Mouse (Mus musculus) midbrain, embryonic 10.5 days (tissue): ENCODE measurements around the gene Olfr544. TPM values are rescaled to one million over a fixed set of nuclear protein-coding genes. Genes with fewer than 3 reads are reported as not detected.
A peak's percentile ranks its signal among the peaks of the same experiment; 100 is the strongest.

Experiments
- DNase-seq: peaks from one replicate; pipeline ENCODE4 v3.0.0-alpha.2; 2017; ENCODE audit warnings: low spot score
- H3K27ac ChIP-seq: fragments of 300-500 bp; sonication (generic); replicated peaks from 2 replicates; pipeline ENCODE4 v1.5.1; 2016; ENCODE audit warnings: mild to moderate bottlenecking
- H3K27me3 ChIP-seq: fragments of 300-500 bp; sonication (generic); 2 replicates; pipeline ENCODE4 v1.6.1; 2016; ENCODE audit warnings: low read depth, mild to moderate bottlenecking; ENCODE audit not compliant: poor library complexity, severe bottlenecking
- H3K36me3 ChIP-seq: fragments of 300-500 bp; sonication (generic); 2 replicates; pipeline ENCODE4 v1.6.1; 2016; ENCODE audit warnings: mild to moderate bottlenecking, moderate library complexity
- H3K4me1 ChIP-seq: fragments of 300-500 bp; sonication (generic); 2 replicates; pipeline ENCODE4 v1.6.1; 2016
- H3K4me3 ChIP-seq: fragments of 300-500 bp; sonication (generic); 2 replicates; pipeline ENCODE4 v1.5.1; 2016; ENCODE audit warnings: mild to moderate bottlenecking, moderate library complexity
- H3K9me3 ChIP-seq: fragments of 300-500 bp; sonication (generic); replicated peaks from 2 replicates; pipeline ENCODE4 v1.6.1; 2016; ENCODE audit warnings: mild to moderate bottlenecking
- WGBS: fragments of 180-500 bp; shearing (Covaris S2); methylation state at CpG from one replicate; pipeline ENCODE4 v1.1.7; 2016; 5-methylcytosine and 5-hydroxymethylcytosine counted together
- polyA plus RNA-seq: library from polyadenylated mRNA; unstranded; fragments of >200 nt; fragmentation: Nextera tagmentation; extraction: Ambion mirVana; gene quantifications from 2 replicates; pipeline ENCODE4 v1.2.1, GENCODE M21; 2016

The Olfr544 gene
- polyA plus RNA-seq, 1 experiment from 2014 or later, result 0.11 TPM

- H3K36me3 ChIP-seq, result peaks cover 87% of the 10 kb centered on the region
- H3K4me3 ChIP-seq, result no peak overlapping the region
- no peaks in the 10 kb centered on the region for H3K9me3 ChIP-seq
- DNase-seq, result no peak
- no peaks in the 10 kb centered on the region for H3K4me1 ChIP-seq
- 90% methylated on average over 8 of the region's 8 CpGs for WGBS
- no peaks in the 10 kb centered on the region for H3K27me3 ChIP-seq
- no peak overlapping the region for H3K27ac ChIP-seq
These were observed 20.5 kb downstream of the Olfr544 start for GRCm38 (mm10) chr7:102467566-102467965.

- WGBS, result 85% methylated on average over 5 of the region's 5 CpGs
- H3K36me3 ChIP-seq, result peaks cover 100% of the 10 kb centered on the region
- no peak for DNase-seq
These were observed 29.3 kb downstream of the Olfr544 start for GRCm38 (mm10) chr7:102458618-102459380.

GRCm38 (mm10) chr7:102446438-102446837 lies 41.7 kb downstream of the Olfr544 start:
- Histone ChIP-seq H3K36me3 (peaks cover 79% of the 10 kb centered on the region), H3K4me1 (peaks cover 21% of the 10 kb centered on the region), H3K27me3 (no peaks in the 10 kb centered on the region), H3K9me3 (no peaks in the 10 kb centered on the region), H3K4me3 (no peak overlapping the region), H3K27ac (no peak overlapping the region)
- DNase-seq, result no peak
- 94% methylated on average over 9 of the region's 9 CpGs for WGBS

More at GRCm38 (mm10) chr7:102458618-102459380, 29.3 kb downstream of the Olfr544 start:
- Histone ChIP-seq H3K27ac (no peak overlapping the region), H3K27me3 (no peaks in the 10 kb centered on the region), H3K9me3 (no peaks in the 10 kb centered on the region), H3K4me3 (no peak overlapping the region), H3K4me1 (no peaks in the 10 kb centered on the region)

GRCm38 (mm10) chr7:102444301-102444700 lies 43.8 kb downstream of the Olfr544 start:
- WGBS, result 93% methylated on average over 2 of the region's 2 CpGs
- Histone ChIP-seq H3K9me3 (no peaks in the 10 kb centered on the region), H3K4me3 (peak overlapping the region; percentile 27; the same call in 1 of the 2 replicates), H3K27ac (no peak overlapping the region), H3K27me3 (peaks cover 8% of the 10 kb centered on the region; the same call in 1 of the 2 replicates), H3K36me3 (peaks cover 58% of the 10 kb centered on the region), H3K4me1 (peaks cover 21% of the 10 kb centered on the region)
- DNase-seq, result no peak

- DNase-seq, result no peak
- H3K36me3 ChIP-seq, result peaks cover 39% of the 10 kb centered on the region
- peaks cover 21% of the 10 kb centered on the region for H3K4me1 ChIP-seq
- H3K9me3 ChIP-seq, result no peaks in the 10 kb centered on the region
- peak overlapping the region; percentile 89 for H3K4me3 ChIP-seq
- peak overlapping the region; percentile 97 for H3K27ac ChIP-seq
- peaks cover 13% of the 10 kb centered on the region for H3K27me3 ChIP-seq
- 1% methylated on average over 4 of the region's 4 CpGs for WGBS
These were observed 45.7 kb downstream of the Olfr544 start for GRCm38 (mm10) chr7:102442432-102442831.

GRCm38 (mm10) chr7:102441657-102442391 lies 46.3 kb downstream of the Olfr544 start, which contains the start of gene Rrm1:
Gene Rrm1 (plus strand): TSS chr7:102441695.
- peak within 1 kb of the TSS; percentile 89 for H3K4me3 ChIP-seq
- whole genome bisulfite sequencing, result under 1% methylated on average over 46 of the region's 56 CpGs
- no peaks in the 10 kb centered on the region for H3K9me3 ChIP-seq
- peak; percentile 95 for DNase-seq
- H3K36me3 ChIP-seq, result peaks cover 33% of the 10 kb centered on the region
- peaks cover 13% of the 10 kb centered on the region for H3K27me3 ChIP-seq
- H3K27ac ChIP-seq, result peak within 1 kb of the TSS; percentile 97
- peaks cover 21% of the 10 kb centered on the region for H3K4me1 ChIP-seq

- Histone ChIP-seq H3K9me3 (no peaks in the 10 kb centered on the region), H3K27me3 (peaks cover 13% of the 10 kb centered on the region), H3K27ac (peak overlapping the region; percentile 97), H3K4me1 (peaks cover 21% of the 10 kb centered on the region), H3K36me3 (peaks cover 25% of the 10 kb centered on the region), H3K4me3 (peak overlapping the region; percentile 89)
- WGBS, result 55% methylated on average over 15 of the region's 15 CpGs
- no peak for DNase-seq
These were observed 47.1 kb downstream of the Olfr544 start for GRCm38 (mm10) chr7:102440822-102441656.

- Histone ChIP-seq H3K27me3 (peaks cover 5% of the 10 kb centered on the region; the same call in 1 of the 2 replicates), H3K27ac (no peak overlapping the region), H3K4me1 (no peaks in the 10 kb centered on the region), H3K4me3 (no peak overlapping the region), H3K36me3 (no peaks in the 10 kb centered on the region), H3K9me3 (no peaks in the 10 kb centered on the region)
- 91% methylated on average over 2 of the region's 2 CpGs for WGBS
- DNase-seq, result no peak
These were observed 53.8 kb downstream of the Olfr544 start for GRCm38 (mm10) chr7:102434344-102434743.

Other genes starting within 250 kb of the Olfr544 start
- 34.8 and 34.9 TPM in 2 replicates for gene Rhog, start 232.3 kb downstream of the Olfr544 start, polyA plus RNA-seq
- 11.7 and 12.4 TPM in 2 replicates for gene Stim1, start 220.5 kb downstream of the Olfr544 start, polyA plus RNA-seq
- 274 TPM in 2 replicates for gene Rrm1, start 46.6 kb downstream of the Olfr544 start, polyA plus RNA-seq
- gene Olfr543, start 6.6 kb downstream of the Olfr544 start, polyA plus RNA-seq, result 0.35 TPM in 2 replicates
- 0.05 and 0.11 TPM in 2 replicates for gene Olfr545, start 11.3 kb upstream of the Olfr544 start, polyA plus RNA-seq
- gene Olfr547, start 46.4 kb upstream of the Olfr544 start, polyA plus RNA-seq, result not detected in 2 replicates
- gene Olfr548-ps1, start 52.6 kb upstream of the Olfr544 start, polyA plus RNA-seq, result not detected in 2 replicates
- gene Olfr549, start 61.6 kb upstream of the Olfr544 start, polyA plus RNA-seq, result not detected in 2 replicates
- gene Trim21, start 77.2 kb upstream of the Olfr544 start, polyA plus RNA-seq, result 0.15 and 0.52 TPM in 2 replicates
- not detected in 2 replicates for gene Olfr550, start 83.1 kb upstream of the Olfr544 start, polyA plus RNA-seq
- not detected in 2 replicates for gene Olfr551, start 103.6 kb upstream of the Olfr544 start, polyA plus RNA-seq
- not detected in 2 replicates for gene Olfr552, start 109.5 kb upstream of the Olfr544 start, polyA plus RNA-seq
- gene Olfr553, start 129.9 kb upstream of the Olfr544 start, polyA plus RNA-seq, result not detected in 2 replicates
- gene Olfr554, start 150.1 kb upstream of the Olfr544 start, polyA plus RNA-seq, result not detected in 2 replicates
- not detected in 2 replicates for gene Olfr555, start 170.5 kb upstream of the Olfr544 start, polyA plus RNA-seq
- not detected in 2 replicates for gene Olfr556, start 176.6 kb upstream of the Olfr544 start, polyA plus RNA-seq
- 10.1 and 11.8 TPM in 2 replicates for gene Trim68, start 199.0 kb upstream of the Olfr544 start, polyA plus RNA-seq
- not detected in 2 replicates for gene Olfr557, start 207.6 kb upstream of the Olfr544 start, polyA plus RNA-seq
- 0.04 TPM in 1 of 2 replicates, not detected in the other for gene Olfr558, start 213.9 kb upstream of the Olfr544 start, polyA plus RNA-seq
- gene Olfr33, start 230.8 kb upstream of the Olfr544 start, polyA plus RNA-seq, result not detected in 2 replicates
- gene Olfr559, start 239.2 kb upstream of the Olfr544 start, polyA plus RNA-seq, result not detected in 2 replicates